Mouse (Mus musculus): Measurements from ENCODE around the gene Fam162a.

DNA sequence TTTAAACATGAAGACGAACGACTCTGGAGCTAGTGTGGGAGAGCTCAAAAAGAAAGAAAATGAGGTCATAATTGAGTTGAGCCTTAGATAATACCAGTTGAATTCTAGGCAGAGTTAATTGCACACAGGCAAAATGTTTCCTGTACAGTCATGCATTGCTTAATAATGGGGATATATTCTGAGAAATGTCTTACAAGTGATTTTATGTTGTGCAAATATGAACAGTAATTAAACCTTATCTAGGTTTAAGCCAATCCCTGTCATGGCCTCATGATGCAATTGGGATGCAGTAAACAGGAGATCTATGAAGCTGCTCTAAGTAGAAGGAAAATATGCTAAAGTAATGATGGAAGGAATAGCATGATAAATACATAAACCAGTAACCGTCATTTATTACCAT lies 3.4 kb upstream of the Fam162a start:
- TF ChIP-seq CTCF (IDR thresholded peaks at IDR 0.05; ENCODE audit: low read depth, low read length) (no peak), POLR2A (IDR thresholded peaks at IDR 0.05; ENCODE audit: borderline replicate concordance, low read depth, low read length) (no peak)

Data from bone marrow macrophage, adult 2 months (primary cell).